Mouse (Mus musculus) liver, embryonic 14.5 days (tissue): ENCODE measurements around the gene Rbbp5.

Experiments
- CTCF ChIP-seq: IDR thresholded peaks from 2 replicates; pipeline ENCODE4 v1.5.1; 2016; ENCODE audit warnings: antibody characterized with exemption, low read depth, control low read depth
- EP300 ChIP-seq: IDR thresholded peaks from 2 replicates; pipeline ENCODE4 v1.6.1; 2016; ENCODE audit warnings: antibody characterized with exemption, low read depth

- TF ChIP-seq CTCF (no peak), EP300 (no peak)
Measured at GRCm38 (mm10) chr1:132511521-132511920, 34.4 kb downstream of the Rbbp5 start.
